Mouse (Mus musculus): ENCODE data around the gene Tmem238. TPM values are rescaled to one million over a fixed set of nuclear protein-coding genes. Genes with fewer than 3 reads are reported as not detected.

Gene Tmem238
- total and polyA plus RNA-seq, 3 experiments: 23.8 to 31.3 TPM; not detected in 1

DNA sequence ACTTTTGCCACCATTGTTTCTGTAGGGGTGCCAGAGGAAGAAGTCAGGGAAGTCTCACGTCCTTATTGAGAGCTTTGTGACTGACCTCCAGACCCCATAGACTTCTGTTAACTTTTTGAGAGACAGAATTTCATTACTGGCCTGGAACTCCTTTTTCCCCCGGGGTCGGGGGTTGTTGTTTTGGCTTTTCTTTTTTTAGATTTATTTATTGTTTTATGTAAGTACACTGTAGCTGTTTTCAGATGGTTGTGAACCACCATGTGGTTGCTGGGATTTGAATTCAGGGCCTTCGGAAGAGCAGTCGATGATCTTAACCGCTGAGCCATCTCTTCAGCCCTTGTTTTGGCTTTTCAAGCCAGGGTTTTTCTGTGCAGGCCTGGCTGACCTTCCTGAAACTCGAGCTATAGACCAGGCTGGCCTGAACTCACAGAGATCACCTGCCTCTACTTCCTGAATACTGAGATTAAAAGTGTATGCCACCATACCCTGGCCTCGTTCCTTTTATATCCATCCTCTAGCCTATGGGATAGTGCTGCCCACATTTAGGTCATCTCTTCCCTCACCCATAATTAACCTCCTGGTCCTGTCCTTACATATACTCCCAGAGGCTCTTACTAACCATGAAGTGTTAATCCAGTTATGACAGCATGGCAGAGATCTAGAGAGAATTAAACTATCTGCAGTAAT, 23.8 kb upstream of the Tmem238 start:
- Histone ChIP-seq H3K27ac (ENCODE audit: control insufficient read depth, low read depth, low read length) (peak overlapping the region; percentile 78), H3K9me3 (replicated peaks; ENCODE audit: insufficient read depth, low read length) (no peaks in the 10 kb centered on the region)

DNA sequence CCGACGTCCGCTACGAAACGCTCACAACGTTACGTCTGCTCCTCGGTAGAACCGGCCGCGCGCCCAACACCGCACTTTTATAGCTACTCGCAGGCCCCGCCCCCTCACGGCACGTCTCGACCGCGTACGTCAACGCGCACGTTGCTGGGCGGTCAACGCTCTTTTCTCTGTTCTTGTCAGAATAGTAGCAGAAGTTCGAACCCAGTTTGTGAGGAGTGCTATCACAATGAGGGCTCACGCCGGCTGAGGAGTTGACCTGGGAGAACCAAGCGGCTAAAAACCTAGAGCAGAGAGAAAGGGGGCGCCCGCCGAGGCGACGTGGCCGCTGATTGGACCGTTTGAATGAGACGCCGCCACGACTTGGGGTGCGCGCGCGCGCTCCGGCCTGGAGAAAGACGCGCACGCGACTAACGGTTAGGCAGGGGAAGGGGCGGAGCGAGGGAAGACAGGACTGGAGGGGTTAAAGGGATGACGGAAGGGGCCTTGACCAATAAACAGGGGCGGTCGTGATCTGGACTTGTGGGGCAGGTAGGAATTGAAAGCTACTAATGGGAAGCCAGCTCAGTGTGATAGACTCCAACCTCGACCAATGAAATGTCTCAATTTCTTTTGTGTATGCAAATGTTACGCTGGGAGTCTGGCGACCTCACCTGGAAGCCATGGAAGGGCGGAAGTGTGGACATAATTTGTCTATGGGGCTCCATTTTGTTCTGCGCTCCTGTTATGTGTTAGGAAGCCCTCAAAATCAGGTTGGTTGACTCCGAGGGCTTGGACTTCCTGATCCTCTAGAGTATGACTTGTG, 23.0 kb upstream of the Tmem238 start, which contains the start of gene Ube2s:
Ube2s (minus strand) TSS at position 288 of the 802 bp plus-strand sequence.
- H3K27me3 ChIP-seq (ENCODE audit: control insufficient read depth in 1 of 2, insufficient read depth in 2 of 2, low read length in 2 of 2): no peaks in the 10 kb centered on the region
- H3K4me3 ChIP-seq (ENCODE audit: control insufficient read depth in 1 of 2, insufficient read depth in 1 of 2, low read depth in 2 of 2, low read length in 2 of 2): peak within 1 kb of the TSS; percentile 64 to 96
- peaks cover 27% of the 10 kb centered on the region for H3K79me2 ChIP-seq (ENCODE audit: control insufficient read depth, insufficient read depth, low read length, poor library complexity)
- no peaks in the 10 kb centered on the region for H3K9me3 ChIP-seq (replicated peaks; ENCODE audit: insufficient read depth, low read length)
- DNase-seq (ENCODE audit: low read depth, low spot score): peak; percentile 99
- H3K36me3 ChIP-seq (ENCODE audit: control insufficient read depth in 1 of 2, insufficient read depth in 2 of 2, low read length in 2 of 2): peaks cover 17 to 22% of the 10 kb centered on the region in 2 experiments
- peak within 1 kb of the TSS; percentile 100 for H3K9ac ChIP-seq (ENCODE audit: control insufficient read depth, low read depth, low read length, poor library complexity, severe bottlenecking)
- peak; percentile 94 for TF ChIP-seq ELF1 (IDR thresholded peaks at IDR 0.05; ENCODE audit: low read depth, low read length)
- peak; percentile 57; the same call in 1 of the 2 replicates for TF ChIP-seq POLR2AphosphoS5 (IDR thresholded peaks at IDR 0.05; ENCODE audit: borderline replicate concordance, low read depth, low read length)
- peak; percentile 86 for TF ChIP-seq HCFC1 (IDR thresholded peaks at IDR 0.05; ENCODE audit: low read depth, low read length)
- no peak for TF ChIP-seq UBTF (IDR thresholded peaks at IDR 0.05; ENCODE audit: borderline replicate concordance, insufficient read depth, low read depth, low read length)
- no peak for TF ChIP-seq GABPA (IDR thresholded peaks at IDR 0.05; ENCODE audit: low read depth, low read length)
- no peak for TF ChIP-seq GATA1 (IDR thresholded peaks at IDR 0.05; ENCODE audit: low read depth, low read length)
- TF ChIP-seq MXI1 (IDR thresholded peaks at IDR 0.05; ENCODE audit: low read depth, low read length): 0 out of 2 replicates have a peak, but pooled peaks have one; percentile 19
- peak; percentile 66 for TF ChIP-seq SIN3A (IDR thresholded peaks at IDR 0.05; ENCODE audit: low read length)
- TF ChIP-seq JUND (IDR thresholded peaks at IDR 0.05; ENCODE audit: low read depth, low read length): no peak
- peak; percentile 81 for TF ChIP-seq CHD2 (IDR thresholded peaks at IDR 0.05; ENCODE audit: low read length)
- TF ChIP-seq TBP (IDR thresholded peaks at IDR 0.05; ENCODE audit: low read depth, low read length): peak; percentile 96
- TF ChIP-seq MAZ (IDR thresholded peaks at IDR 0.05; ENCODE audit: low read depth, low read length): peak; percentile 47; the same call in 1 of the 2 replicates
- peak; percentile 38 to 71; a peak in 2 of 4 replicates for TF ChIP-seq POLR2A (IDR thresholded peaks at IDR 0.05; ENCODE audit: control insufficient read depth in 1 of 2, insufficient read depth in 1 of 2, low read depth in 1 of 2, low read length in 2 of 2, poor library complexity in 1 of 2)
- TF ChIP-seq NRF1 (IDR thresholded peaks at IDR 0.05; ENCODE audit: insufficient read depth, low read depth, low read length, poor library complexity, severe bottlenecking): peak; percentile 74
- TF ChIP-seq ZC3H11A (IDR thresholded peaks at IDR 0.05; ENCODE audit: low read depth, low read length): no peak
- TF ChIP-seq E2F4 (IDR thresholded peaks at IDR 0.05; ENCODE audit: borderline replicate concordance, low read depth, low read length): peak; percentile 5; the same call in 1 of the 2 replicates
- TF ChIP-seq ZKSCAN1 (IDR thresholded peaks at IDR 0.05; ENCODE audit: low read depth, low read length): no peak
- peak; percentile 93 for TF ChIP-seq ZMIZ1 (IDR thresholded peaks at IDR 0.05; ENCODE audit: low read depth, low read length)
- peak; percentile 87 for TF ChIP-seq NELFE (IDR thresholded peaks at IDR 0.05; ENCODE audit: low read depth, low read length)
- TF ChIP-seq BHLHE40 (IDR thresholded peaks at IDR 0.05; ENCODE audit: borderline replicate concordance, low read depth, low read length): peak; percentile 66
- 0 out of 2 replicates have a peak, but pooled peaks have one; percentile 13 for TF ChIP-seq ETS1 (IDR thresholded peaks at IDR 0.05; ENCODE audit: low read depth, low read length)
- TF ChIP-seq MYB (IDR thresholded peaks at IDR 0.05; ENCODE audit: low read depth, low read length): no peak
- TF ChIP-seq MYC (IDR thresholded peaks at IDR 0.05; ENCODE audit: low read depth, low read length): peak; percentile 88
- peak; percentile 13 for TF ChIP-seq TCF12 (IDR thresholded peaks at IDR 0.05; ENCODE audit: low read depth, low read length)
- TF ChIP-seq CTCF (IDR thresholded peaks at IDR 0.05 in 2 of 3, conservative IDR thresholded peaks at IDR 0.05 in 1 of 3; ENCODE audit: control insufficient read depth in 1 of 3, insufficient read depth in 1 of 3, low read depth in 2 of 3, low read length in 3 of 3, poor library complexity in 1 of 3, severe bottlenecking in 1 of 3): no peak
- peaks cover 3 to 14% of the 10 kb centered on the region in 2 experiments for H3K4me1 ChIP-seq (ENCODE audit: control insufficient read depth in 1 of 2, insufficient read depth in 2 of 2, low read length in 2 of 2)
- H3K27ac ChIP-seq (ENCODE audit: control insufficient read depth, low read depth, low read length): peak within 1 kb of the TSS; percentile 95

More for the DNA sequence above, 23.8 kb upstream of the Tmem238 start:
- Histone ChIP-seq H3K4me3 (ENCODE audit: control insufficient read depth in 1 of 2, insufficient read depth in 1 of 2, low read depth in 2 of 2, low read length in 2 of 2) (peak overlapping the region; percentile 62 to 66), H3K79me2 (ENCODE audit: control insufficient read depth, insufficient read depth, low read length, poor library complexity) (peaks cover 27% of the 10 kb centered on the region), H3K4me1 (ENCODE audit: control insufficient read depth in 1 of 2, insufficient read depth in 2 of 2, low read length in 2 of 2) (peaks cover 3 to 14% of the 10 kb centered on the region in 2 experiments), H3K9ac (ENCODE audit: control insufficient read depth, low read depth, low read length, poor library complexity, severe bottlenecking) (peak overlapping the region; percentile 69), H3K36me3 (ENCODE audit: control insufficient read depth in 1 of 2, insufficient read depth in 2 of 2, low read length in 2 of 2) (peaks cover 16 to 21% of the 10 kb centered on the region in 2 experiments), H3K27me3 (ENCODE audit: control insufficient read depth in 1 of 2, insufficient read depth in 2 of 2, low read length in 2 of 2) (no peaks in the 10 kb centered on the region)
- TF ChIP-seq TAL1 (IDR thresholded peaks at IDR 0.05; ENCODE audit: low read length): no peak
- peak; percentile 28; the same call in 1 of the 2 replicates for TF ChIP-seq MAX (IDR thresholded peaks at IDR 0.05; ENCODE audit: low read length)
- peak; percentile 46; the same call in 1 of the 2 replicates for TF ChIP-seq ZMIZ1 (IDR thresholded peaks at IDR 0.05; ENCODE audit: low read depth, low read length)
- peak; percentile 38 for DNase-seq (ENCODE audit: low read depth, low spot score)
